Mouse (Mus musculus) liver, embryonic 18 days (tissue): ENCODE measurements around the gene Mtrex. TPM values are rescaled to one million over a fixed set of nuclear protein-coding genes. Genes with fewer than 3 reads are reported as not detected.

Experiments
- polyA plus RNA-seq: library from polyadenylated mRNA; depleted of rRNA; stranded (reverse); fragments of >200 nt; gene quantifications from 2 replicates; pipeline ENCODE4 v1.2.3, GENCODE M21; 2012; rRNA removed

Mtrex gene
- 12.5 and 12.9 TPM in 2 replicates for polyA plus RNA-seq

GRCm38 (mm10) chr13:112927287-112928001 lies at the start of gene Mtrex, which contains the start of gene Dhx29:
Gene Mtrex (minus strand): TSS chr13:112927398.
Gene Dhx29 (plus strand): TSS chr13:112927454.

Other genes with a start within 250 kb of the Mtrex start
- gene Plpp1, start 126.6 kb downstream of the Mtrex start, polyA plus RNA-seq: 24.5 and 27.2 TPM in 2 replicates
- 2.2 TPM in 2 replicates for gene Dhx29, start 56 bp upstream of the Mtrex start, polyA plus RNA-seq
- 1.0 and 1.1 TPM in 2 replicates for gene Ccno, start 60.4 kb upstream of the Mtrex start, polyA plus RNA-seq
- not detected in 2 replicates for gene Mcidas, start 66.4 kb upstream of the Mtrex start, polyA plus RNA-seq
- gene Cdc20b, start 107.7 kb upstream of the Mtrex start, polyA plus RNA-seq: not detected in 2 replicates
- gene Gpx8, start 119.0 kb upstream of the Mtrex start, polyA plus RNA-seq: 3.0 and 3.3 TPM in 2 replicates
- 5.6 and 10.6 TPM in 2 replicates for gene Gzma, start 173.6 kb upstream of the Mtrex start, polyA plus RNA-seq